Mouse (Mus musculus) small intestine, adult 2 months (tissue): Measurements from ENCODE around the gene Sgms1. TPM values are rescaled to one million over a fixed set of nuclear protein-coding genes. Genes with fewer than 3 reads are reported as not detected.

Source experiments
- H3K27ac ChIP-seq: fragments of 200-500 bp; 2 replicates; pipeline ENCODE4 v1.5.1; 2012; ENCODE audit warnings: low read depth, low read length, control low read depth, inconsistent platforms; ENCODE audit not compliant: insufficient read depth
- H3K27me3 ChIP-seq: fragments of 200-500 bp; 2 replicates; pipeline ENCODE4 v1.6.1; 2012; ENCODE audit warnings: mild to moderate bottlenecking, moderate library complexity, low read length, inconsistent platforms; ENCODE audit not compliant: control insufficient read depth, insufficient read depth
- H3K36me3 ChIP-seq: fragments of 200-500 bp; 2 replicates; pipeline ENCODE4 v1.6.1; 2012; ENCODE audit warnings: mild to moderate bottlenecking, low read length, control low read depth, inconsistent platforms; ENCODE audit not compliant: control insufficient read depth, insufficient read depth
- H3K4me1 ChIP-seq: fragments of 200-500 bp; 2 replicates; pipeline ENCODE4 v1.6.1; 2012; ENCODE audit warnings: low read length, inconsistent platforms, mixed read lengths; ENCODE audit not compliant: control insufficient read depth, insufficient read depth, insufficient read length
- H3K4me3 ChIP-seq: fragments of 200-500 bp; 2 replicates; pipeline ENCODE4 v1.5.1; 2012; ENCODE audit warnings: low read depth, mild to moderate bottlenecking, control low read depth, inconsistent platforms, low read length, moderate library complexity
- CTCF ChIP-seq: fragments of 200-500 bp; IDR thresholded peaks from 2 replicates; pipeline ENCODE4 v1.5.1; 2012; ENCODE audit warnings: low read depth, mild to moderate bottlenecking, control low read depth, inconsistent platforms, low read length, moderate library complexity, mixed read lengths; ENCODE audit not compliant: insufficient replicate concordance, insufficient read length; ENCODE audit errors: extremely low read depth
- POLR2A ChIP-seq: fragments of 200-500 bp; IDR thresholded peaks from 2 replicates; pipeline ENCODE4 v1.6.1; 2012; ENCODE audit warnings: low read depth, mild to moderate bottlenecking, control low read depth, inconsistent platforms, low read length, moderate library complexity
- WGBS: fragments of 180-500 bp; shearing (Covaris S2); methylation state at CpG from one replicate; pipeline ENCODE4 v1.1.7; 2018; 5-methylcytosine and 5-hydroxymethylcytosine counted together
- polyA plus RNA-seq: library from polyadenylated mRNA; depleted of rRNA; stranded (reverse); fragments of >200 nt; gene quantifications from 2 replicates; pipeline ENCODE4 v1.2.3, GENCODE M21; 2012

Gene Sgms1
- polyA plus RNA-seq, 1 experiment, result 7.5 TPM

DNA sequence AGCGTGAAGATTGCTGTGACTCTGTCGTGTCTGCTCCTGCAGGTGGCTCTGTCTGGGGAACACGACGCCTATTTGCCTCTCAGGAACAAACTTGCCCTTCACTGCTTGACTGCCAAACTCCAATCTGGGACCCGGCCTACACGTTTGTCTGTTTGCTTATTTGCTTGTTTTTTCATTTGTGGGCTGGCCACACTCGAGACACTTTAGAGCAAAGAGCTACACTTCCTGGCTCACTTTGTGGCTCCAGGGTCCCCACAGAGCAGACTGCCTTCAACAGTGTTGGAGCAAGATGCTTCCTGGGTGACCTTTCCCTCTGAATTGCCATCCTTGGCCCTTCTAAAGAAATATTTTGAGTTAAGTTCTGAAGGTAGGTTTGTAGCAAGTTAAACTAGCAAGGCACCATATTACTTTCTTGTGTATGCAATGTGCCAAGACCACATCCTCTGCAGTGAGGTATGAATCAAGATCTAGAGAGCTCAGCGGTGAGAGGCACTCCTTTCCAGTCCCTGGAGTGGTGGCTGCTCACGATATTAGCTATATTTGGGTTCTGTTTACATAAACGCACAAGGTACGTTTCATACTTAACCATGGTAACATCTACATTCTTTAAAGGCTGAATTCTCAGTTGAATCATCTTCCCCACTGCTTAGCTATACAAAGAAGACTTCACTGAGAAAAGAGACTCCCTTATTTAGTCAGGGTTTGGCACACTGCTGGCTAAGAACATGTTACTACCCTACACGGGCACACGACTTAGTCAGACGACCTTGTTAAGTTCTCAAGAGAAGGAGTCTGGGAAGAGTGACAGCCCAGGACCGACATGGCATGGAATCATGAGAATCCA lies 192.3 kb downstream of the Sgms1 start:
- H3K27ac ChIP-seq, result peak overlapping the region; percentile 33; the same call in 1 of the 2 replicates
- no peak overlapping the region for H3K4me3 ChIP-seq
- no peaks in the 10 kb centered on the region for H3K27me3 ChIP-seq
- TF ChIP-seq POLR2A (no peak), CTCF (no peak)
- WGBS, result 64% methylated on average over 15 of the region's 15 CpGs
- peaks cover under 1% of the 10 kb centered on the region; the same call in 1 of the 2 replicates for H3K36me3 ChIP-seq
- peaks cover 7% of the 10 kb centered on the region; the same call in 1 of the 2 replicates for H3K4me1 ChIP-seq

DNA sequence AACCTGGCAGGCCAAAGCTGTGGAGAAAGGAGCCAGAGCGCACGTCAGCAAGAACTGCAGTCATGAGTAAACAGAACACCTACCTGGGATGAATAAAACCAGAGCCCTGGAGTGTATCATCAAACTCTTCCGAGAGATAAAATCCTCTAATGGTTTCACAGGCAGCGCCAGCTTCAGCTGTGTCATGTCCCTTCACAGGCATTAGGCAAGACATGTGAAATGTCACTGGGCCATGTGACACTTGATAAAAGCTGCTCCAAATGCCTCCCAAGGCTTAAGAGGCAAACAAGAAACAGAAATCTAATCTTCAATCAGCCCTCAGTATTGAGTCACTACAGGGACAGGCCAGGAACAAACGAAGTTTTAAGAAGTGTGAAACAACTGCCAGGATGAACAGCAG lies 193.3 kb downstream of the Sgms1 start:
- peaks cover 7% of the 10 kb centered on the region; the same call in 1 of the 2 replicates for H3K4me1 ChIP-seq
- peaks cover 2% of the 10 kb centered on the region; the same call in 1 of the 2 replicates for H3K36me3 ChIP-seq
- 64% methylated on average over 5 of the region's 5 CpGs for WGBS
- TF ChIP-seq POLR2A (no peak), CTCF (no peak)
- H3K27ac ChIP-seq, result no peak overlapping the region
- H3K27me3 ChIP-seq, result no peaks in the 10 kb centered on the region
- no peak overlapping the region for H3K4me3 ChIP-seq

DNA sequence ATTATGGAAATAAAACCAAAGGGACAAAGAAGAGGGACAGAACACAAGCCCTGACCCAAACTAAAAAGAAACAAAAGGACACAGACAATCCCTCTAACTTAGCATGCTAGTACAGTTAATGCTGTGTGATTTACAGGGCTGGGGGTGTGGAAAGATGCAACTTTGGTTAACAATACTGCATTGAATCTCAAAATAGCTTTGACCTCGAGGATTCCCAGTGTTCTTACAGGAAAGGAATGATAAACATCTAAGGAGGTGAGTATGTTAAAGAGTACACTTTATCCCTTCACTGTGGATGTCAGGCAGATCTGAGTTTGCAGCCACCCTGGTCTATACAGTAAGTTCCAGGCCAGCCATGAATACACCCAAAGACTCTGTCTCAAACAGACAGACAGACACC lies 194.7 kb downstream of the Sgms1 start:
- Histone ChIP-seq H3K4me3 (no peak overlapping the region), H3K4me1 (peaks cover 7% of the 10 kb centered on the region; the same call in 1 of the 2 replicates), H3K36me3 (peaks cover 2% of the 10 kb centered on the region; the same call in 1 of the 2 replicates), H3K27me3 (no peaks in the 10 kb centered on the region), H3K27ac (no peak overlapping the region)
- 41% methylated on average over 1 of the region's 1 CpGs for WGBS
- TF ChIP-seq CTCF (no peak), POLR2A (no peak)

DNA sequence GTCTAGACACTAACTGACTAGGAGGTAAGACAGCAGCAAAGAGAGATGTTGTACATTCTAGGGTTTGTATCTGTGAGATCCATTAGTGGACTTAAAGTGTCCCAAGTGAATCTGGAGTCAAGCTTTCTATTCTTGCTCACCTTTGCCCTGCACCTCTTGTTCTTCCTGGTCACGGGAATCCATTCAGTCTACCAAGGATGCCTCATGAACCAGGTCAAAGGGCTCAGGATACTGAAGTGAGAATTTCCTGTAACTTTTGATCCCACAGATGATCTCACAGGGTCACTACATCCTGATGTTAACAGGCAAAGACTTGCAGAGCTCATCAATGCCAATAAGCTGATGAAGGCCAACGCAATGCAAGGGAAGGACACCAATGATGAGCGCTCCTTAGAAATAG lies 195.4 kb downstream of the Sgms1 start:
- TF ChIP-seq POLR2A, result no peak
- TF ChIP-seq CTCF, result no peak
- H3K27ac ChIP-seq, result 0 out of 2 replicates have a peak overlapping the region, but pooled peaks have one; percentile 29
- peaks cover 2% of the 10 kb centered on the region; the same call in 1 of the 2 replicates for H3K36me3 ChIP-seq
- 74% methylated on average over 3 of the region's 3 CpGs for WGBS
- no peak overlapping the region for H3K4me3 ChIP-seq
- no peaks in the 10 kb centered on the region for H3K27me3 ChIP-seq
- peaks cover 10% of the 10 kb centered on the region; the same call in 1 of the 2 replicates for H3K4me1 ChIP-seq

DNA sequence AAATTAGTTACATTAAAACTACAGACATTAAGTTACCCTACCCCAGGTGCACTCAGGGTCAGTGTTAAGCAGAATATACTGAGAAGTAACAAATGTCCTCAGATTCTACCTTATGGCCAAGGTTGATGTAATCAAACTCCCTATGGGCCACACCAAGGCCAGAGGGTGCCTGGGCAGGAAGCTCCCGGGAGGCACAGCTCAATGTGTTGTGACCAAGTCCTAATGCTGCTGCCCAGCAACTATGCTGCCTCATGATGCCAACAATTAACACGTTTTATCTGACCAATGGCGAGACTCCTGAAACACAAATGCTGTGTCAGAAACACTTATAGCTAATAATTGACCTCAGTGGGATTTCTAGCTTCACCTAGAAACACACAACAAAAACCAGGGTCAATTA lies 197.9 kb downstream of the Sgms1 start:
- Histone ChIP-seq H3K27ac (no peak overlapping the region), H3K36me3 (peaks cover 2% of the 10 kb centered on the region; the same call in 1 of the 2 replicates), H3K27me3 (no peaks in the 10 kb centered on the region), H3K4me1 (peaks cover 18% of the 10 kb centered on the region; the same call in 1 of the 2 replicates), H3K4me3 (no peak overlapping the region)
- TF ChIP-seq POLR2A (no peak), CTCF (no peak)
- WGBS, result 93% methylated on average over 3 of the region's 3 CpGs

DNA sequence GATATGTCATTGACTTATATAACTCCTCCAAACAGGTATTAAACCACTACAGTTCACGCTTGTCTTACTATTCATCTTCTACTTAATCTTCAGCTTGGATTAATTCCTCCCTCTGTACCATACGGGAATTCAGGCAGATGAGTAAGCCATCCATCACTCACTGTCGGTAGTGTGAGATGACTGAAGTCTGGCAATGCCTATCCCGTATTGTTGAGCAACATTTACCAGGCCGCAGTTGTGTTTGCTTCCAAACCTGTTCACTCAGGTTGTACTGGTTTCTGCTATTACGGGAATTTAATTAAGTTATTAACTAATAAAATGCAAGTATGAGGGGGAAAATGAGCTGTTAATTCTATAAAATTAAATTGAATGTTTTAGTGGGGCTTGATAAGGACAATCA lies 199.6 kb downstream of the Sgms1 start:
- no peak overlapping the region for H3K4me3 ChIP-seq
- 81% methylated on average over 6 of the region's 6 CpGs for WGBS
- H3K27me3 ChIP-seq, result no peaks in the 10 kb centered on the region
- H3K36me3 ChIP-seq, result peaks cover 2% of the 10 kb centered on the region; the same call in 1 of the 2 replicates
- H3K27ac ChIP-seq, result no peak overlapping the region
- peaks cover 22% of the 10 kb centered on the region; the same call in 1 of the 2 replicates for H3K4me1 ChIP-seq
- no peak for TF ChIP-seq POLR2A
- no peak for TF ChIP-seq CTCF

DNA sequence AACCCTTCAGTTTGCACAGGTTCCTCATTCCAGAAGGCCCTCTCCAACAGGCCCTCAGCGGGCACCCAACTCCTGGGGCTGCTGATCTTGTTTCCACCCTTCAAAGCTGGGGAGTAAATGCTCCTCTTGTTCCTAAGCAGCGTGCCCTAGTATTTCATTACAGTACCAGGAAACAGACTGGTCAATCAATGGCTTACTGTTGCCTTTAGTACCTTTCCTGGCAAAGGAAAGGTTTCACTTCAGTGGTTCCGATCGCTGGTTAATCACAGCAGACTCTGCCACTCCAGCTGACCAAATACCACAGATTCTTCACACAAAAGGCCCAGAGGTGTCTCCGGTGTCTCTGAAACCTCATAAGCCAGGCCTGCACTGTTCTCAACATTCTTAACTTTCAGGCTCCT lies 200.5 kb downstream of the Sgms1 start:
- WGBS, result 39% methylated on average over 5 of the region's 5 CpGs
- peaks cover 19% of the 10 kb centered on the region; the same call in 1 of the 2 replicates for H3K4me1 ChIP-seq
- no peak for TF ChIP-seq POLR2A
- no peak for TF ChIP-seq CTCF
- no peak overlapping the region for H3K4me3 ChIP-seq
- no peaks in the 10 kb centered on the region for H3K27me3 ChIP-seq
- H3K36me3 ChIP-seq, result peaks cover 2% of the 10 kb centered on the region; the same call in 1 of the 2 replicates
- no peak overlapping the region for H3K27ac ChIP-seq
